Mouse (Mus musculus) monocyte, adult 5-6 weeks (primary cell): ENCODE data around the gene Cdr2. TPM values are rescaled to one million over a fixed set of nuclear protein-coding genes. Genes with fewer than 3 reads are reported as not detected.
"Not testable (repeated sequence)": the region's sequence is repeated elsewhere in the genome, so short reads cannot be mapped to it uniquely, and the experiment has no call there.

Experiments
- ATAC-seq: fragments of 153-309, 156-312 bp; replicated peaks from 2 replicates; pipeline ENCODE4 v1.8.0; 2017; ENCODE audit warnings: mild to moderate bottlenecking; ENCODE audit not compliant: low TSS enrichment, insufficient number of reproducible peaks, severe bottlenecking, poor library complexity, low FRiP score
- total RNA-seq: library from RNA; stranded (forward); fragments of 200-1000, 200-491, 200-594 nt; gene quantifications from 3 replicates; pipeline ENCODE4 v1.2.3, GENCODE M21; 2017

The Cdr2 gene
- total RNA-seq, 1 experiment from 2014 or later, result 17.3 TPM

DNA sequence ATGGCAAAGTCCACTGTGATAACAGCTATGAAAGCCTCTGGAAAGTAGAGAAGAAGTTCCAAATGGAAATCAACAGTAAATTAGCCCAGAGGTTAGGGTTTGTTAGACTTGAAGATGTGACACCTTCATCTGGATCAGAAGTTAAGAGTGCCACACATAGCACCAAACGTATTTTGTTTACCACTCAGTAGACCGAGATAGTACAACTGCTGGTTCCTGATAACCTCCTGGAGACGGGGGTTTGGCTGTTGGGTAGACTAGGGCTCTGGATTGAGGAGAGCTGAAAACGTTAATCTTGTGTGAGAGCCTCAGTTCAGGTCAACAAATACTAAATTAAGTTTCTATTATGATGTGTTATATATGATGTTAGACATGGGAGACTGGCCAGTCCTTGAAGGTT, 2.1 kb downstream of the Cdr2 start:
- ATAC-seq, result no peak

DNA sequence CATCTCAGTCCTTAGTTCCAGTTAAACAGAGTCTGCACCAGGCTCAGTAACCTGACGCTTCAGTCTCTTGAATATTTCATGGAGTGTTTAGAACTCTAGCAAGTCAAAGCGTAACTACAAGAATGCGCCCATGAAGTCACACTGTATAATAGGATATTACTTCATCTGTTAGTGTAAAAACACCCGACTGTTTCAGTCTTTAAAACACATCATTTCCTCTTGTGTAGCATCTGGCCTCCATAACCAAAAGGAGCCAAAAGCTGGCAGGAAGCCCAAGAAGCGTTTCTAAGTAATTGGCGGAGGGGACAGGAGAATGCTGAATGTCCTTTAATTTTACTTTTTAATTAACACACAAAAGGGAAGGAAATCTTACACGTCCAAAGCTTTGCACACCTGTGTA, 5.0 kb downstream of the Cdr2 start:
- no peak for ATAC-seq

DNA sequence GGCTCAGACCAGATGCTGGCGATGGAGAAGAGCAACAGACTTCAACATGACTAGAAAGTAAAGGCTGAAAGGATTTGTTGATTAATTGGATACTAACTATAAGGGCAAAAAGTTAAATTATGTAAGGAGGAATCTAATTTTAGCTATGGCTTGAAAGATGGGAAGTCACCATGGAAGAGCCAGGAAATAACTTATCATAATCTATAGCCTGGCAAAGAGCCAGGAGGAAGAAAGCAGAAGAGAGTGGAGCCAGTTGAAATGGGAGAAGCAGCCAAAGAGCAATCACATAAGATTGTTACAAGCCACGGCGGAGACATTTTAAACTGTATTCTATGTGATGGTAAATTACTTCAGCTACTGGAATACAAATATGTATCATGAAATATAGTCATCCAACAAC, 8.1 kb downstream of the Cdr2 start:
- no peak for ATAC-seq

DNA sequence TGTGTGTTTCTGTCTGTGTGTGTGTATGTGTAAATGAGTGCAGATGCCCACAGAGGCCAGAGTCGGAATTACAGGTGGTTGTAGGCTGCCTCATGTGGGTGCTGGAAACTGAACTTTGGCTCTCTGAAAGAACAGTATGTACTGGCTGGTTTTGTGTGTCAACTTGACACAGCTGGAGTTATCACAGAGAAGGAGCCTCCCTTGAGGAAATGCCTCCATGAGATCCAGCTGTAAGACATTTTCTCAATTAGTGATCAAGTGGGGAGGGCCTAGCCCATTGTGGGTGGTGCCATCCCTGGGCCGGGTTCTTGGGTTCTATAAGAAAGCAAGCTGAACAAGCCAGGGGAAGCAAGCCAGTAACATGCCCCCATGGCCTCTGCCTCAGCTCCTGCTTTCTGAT, 9.6 kb downstream of the Cdr2 start:
- ATAC-seq, result not testable (repeated sequence)

DNA sequence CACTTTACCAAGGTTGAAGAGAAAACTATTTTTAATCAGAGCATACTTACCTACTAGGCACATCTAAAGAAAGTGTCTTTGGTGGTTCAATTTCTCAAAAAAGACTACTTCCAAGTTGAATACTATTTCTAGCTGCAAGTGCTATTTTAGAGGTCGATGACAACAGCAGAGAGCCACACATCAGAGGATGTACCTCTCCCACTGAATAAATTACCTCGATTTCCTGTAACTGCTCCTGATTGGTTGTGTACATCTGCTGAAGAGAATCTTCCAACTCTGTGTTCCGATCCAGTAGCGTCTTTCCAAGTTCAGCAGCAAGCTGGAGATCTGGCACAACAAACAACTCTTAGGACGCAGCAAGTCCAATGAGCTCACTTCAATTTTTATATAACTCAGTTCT, 12.0 kb downstream of the Cdr2 start:
- no peak for ATAC-seq

DNA sequence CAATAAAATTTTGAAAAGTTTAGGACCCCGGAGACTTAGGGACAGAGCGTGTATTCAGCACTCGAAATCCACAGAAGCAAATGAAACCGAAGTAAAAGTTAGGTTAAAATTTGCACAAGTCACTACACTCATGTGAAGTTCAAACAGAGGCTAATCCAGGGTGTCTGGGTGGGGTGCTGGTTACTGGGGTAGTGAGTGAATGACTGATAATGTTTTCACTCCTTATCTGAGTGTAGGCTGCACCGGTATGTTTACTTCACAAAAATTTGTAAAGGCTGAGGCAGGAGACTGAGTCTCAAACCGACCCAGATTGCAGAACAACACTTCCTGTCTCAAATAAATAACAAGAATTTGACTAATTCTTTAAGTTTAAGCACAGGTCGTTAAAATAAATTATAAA, 12.9 kb downstream of the Cdr2 start:
- no peak for ATAC-seq

DNA sequence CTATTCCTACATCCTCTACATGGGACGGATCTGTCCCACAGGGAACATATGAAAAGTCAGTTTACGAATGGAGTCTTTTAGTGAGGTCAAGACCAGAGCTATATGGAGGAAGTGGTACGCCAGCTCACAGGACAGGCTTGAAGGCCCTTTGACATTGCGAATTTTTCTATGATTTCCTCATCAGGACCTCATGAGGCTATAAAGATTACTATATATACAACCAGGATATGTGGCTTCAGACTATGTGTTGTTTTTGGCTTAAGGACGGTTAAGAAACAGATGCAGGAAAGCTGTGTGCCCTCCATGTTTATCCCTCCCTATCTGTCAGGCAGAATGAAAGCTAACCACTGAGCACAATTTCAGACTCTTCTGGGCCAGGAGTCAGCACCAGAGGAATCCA, 19.0 kb downstream of the Cdr2 start:
- ATAC-seq, result no peak

DNA sequence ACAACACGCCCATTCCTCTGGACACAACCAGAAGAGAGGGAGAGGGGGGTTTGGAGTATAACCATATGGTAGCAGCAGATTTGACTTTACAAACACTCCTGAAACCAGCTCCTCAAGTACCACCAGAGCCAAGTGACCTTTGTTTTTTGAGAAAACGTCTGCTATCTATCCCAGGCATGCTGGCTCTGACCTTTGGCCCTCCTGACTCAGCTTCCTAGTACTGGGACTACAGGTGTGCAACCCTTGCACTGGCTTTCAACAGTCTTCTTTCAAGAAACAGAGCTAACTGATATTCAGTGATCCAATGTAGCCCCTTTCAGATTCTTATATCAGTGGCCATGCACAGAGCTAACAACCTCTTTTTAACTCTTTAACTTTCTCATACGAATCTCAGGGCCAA, 20.2 kb downstream of the Cdr2 start:
- no peak for ATAC-seq

DNA sequence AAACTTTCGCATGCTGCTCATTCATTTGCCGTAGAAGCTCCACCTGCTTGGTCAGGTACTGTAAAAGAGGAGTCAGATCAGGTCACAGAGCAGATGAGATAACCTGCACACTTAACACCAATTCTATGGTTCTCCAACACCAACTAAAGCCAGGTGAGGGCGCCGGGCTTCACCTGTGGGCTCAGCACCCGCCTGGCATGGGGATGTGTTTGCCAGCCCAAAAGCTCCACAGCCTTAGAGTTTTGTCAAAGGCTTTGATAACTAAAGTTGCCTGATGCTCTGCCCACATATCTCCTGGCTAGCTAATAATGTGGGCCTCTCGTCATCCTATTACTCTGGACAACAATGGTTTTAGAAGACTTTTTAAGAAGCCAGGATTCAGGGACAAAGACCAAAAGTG, 21.5 kb downstream of the Cdr2 start:
- no peak for ATAC-seq

DNA sequence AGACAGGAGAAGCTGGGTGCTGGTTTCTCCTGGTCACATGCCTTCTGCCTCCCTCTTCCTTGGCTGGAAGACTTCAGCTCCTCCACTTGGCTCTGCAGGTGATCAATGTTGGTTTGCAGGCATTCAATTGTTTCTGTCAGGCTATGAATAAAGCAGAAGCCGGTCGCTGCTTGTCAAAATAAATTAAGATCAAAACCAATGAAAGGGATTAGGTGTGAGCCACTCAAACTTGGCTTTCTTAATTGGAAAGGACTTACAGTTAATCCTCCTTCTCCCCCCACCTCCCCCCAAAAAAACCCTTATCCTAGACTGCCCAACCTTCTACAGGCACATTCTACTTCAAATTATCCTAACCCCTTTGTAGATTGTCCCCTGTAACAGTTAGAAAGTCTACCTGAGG, 22.0 kb downstream of the Cdr2 start:
- ATAC-seq, result no peak

DNA sequence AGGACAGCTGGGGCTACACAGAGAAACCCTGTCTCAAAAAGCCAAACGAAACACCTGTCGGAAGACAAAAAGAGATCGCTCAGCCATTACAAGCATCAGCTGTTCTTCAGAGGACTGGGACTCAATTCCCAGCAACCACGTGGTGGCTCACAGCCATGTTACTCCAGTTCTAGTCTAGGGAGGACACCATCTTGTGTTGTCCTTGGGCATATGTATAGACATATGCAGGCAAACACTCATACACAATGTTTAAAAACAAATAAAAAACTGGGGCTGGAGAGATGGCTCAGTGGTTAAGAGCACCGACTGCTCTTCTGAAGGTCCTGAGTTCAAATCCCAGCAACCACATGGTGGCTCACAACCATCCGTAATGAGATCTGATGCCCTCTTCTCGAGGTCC, 28.5 kb downstream of the Cdr2 start:
- not testable (repeated sequence) for ATAC-seq

DNA sequence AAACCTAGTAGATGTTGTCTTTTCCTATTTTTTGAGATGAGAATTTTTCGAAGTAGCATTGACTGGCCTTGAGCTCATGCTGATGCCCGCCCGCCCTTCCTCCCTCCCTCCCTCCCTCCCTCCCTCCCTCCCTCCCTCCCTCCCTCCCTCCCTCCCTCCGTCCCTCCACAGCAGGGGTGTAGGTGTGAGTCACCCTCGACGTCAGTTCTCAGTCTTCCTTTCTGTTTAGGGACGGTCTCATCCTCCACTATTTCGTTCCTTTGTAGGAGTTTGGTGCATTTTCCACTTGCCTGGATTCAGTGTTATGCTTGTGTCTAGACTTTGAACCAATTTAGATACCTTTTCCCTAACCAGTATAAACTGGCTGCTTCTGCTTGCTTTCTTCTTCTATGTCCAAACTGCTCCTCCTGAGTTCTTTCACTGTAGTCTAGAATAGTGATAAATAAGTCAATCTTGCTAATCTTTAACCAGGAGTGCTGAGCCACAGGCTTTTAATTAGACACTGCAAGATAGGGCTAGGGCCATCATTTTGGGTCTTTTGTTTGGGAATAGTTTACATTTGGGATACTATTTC, 38.1 kb downstream of the Cdr2 start:
- no peak for ATAC-seq

DNA sequence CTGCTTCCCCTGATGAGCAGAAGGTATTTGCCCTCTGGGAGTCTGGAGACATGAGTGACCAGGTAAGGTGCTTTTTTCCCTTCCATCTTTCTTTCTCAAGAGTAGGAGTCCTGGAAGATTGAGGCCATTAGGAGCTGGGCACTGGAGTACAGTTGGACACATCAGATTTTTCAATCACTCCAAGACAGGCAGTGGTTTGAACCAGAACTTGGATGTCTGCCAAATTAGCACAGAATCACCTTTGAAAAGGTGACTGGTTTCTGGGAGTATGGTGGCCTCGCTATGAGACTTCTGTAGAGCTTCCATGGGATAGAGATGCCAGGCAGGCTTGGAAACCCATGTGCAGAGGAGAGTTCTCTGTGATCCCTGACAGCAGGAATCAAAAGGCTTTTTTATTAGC, 39.6 kb downstream of the Cdr2 start:
- no peak for ATAC-seq

DNA sequence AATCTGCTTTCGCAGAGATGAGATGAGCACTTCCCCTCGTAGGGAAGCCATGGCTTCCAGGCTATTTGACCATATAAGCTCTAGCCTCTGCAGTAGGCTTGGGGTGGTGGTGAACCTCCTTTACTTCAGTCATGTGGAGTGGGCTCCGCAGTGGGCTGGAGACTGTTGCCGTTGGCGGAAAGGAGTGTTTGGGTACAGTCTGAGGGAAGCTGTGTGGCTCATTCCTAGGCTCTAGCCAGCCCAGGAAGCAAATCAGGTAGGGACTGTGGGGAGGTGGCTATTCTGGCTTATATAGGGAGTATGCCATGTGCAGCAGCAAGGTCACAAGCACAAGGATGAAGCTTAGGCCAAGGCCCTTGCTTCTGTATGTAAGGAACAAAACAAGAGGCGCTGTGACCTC, 40.9 kb downstream of the Cdr2 start:
- no peak for ATAC-seq

DNA sequence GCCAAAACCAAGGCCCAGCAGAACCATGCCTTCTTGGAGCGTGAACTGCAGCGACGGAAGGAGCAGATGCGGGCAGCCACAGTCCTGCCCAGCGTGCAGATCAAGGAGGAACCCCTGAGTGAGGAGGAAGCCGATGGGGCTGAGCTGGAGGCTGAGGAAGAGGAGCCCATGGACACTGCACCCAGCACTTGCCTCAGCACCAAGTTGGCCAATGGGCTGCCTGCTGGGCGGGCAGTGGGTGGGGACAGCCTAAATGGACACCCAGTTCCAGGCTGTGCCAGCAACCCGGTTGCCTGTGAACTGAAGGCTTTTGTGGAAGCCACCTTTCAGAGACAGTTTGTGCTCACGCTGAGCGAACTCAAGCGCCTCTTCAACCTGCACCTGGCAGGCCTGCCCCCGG, 41.8 kb downstream of the Cdr2 start:
- ATAC-seq, result no peak

DNA sequence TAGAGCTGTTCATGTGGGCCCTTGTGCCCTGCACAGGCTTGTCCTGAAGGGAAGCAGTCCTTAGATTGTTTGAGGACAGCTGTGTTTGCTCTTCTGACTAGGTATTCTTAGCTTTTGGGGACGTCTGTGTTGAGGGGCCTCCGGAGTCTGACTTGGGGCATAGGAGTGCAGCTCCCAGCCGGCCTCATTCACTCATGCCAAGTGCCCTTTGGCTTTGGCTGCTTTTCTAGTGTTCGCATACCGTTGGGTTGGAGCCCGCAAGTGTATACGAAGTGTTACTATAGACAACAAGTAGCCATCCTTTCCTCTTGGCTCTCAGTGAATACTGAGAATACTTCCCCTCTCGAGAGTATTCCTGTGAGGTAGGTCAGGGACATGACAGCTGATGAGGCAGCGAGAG, 43.9 kb downstream of the Cdr2 start:
- no peak for ATAC-seq

DNA sequence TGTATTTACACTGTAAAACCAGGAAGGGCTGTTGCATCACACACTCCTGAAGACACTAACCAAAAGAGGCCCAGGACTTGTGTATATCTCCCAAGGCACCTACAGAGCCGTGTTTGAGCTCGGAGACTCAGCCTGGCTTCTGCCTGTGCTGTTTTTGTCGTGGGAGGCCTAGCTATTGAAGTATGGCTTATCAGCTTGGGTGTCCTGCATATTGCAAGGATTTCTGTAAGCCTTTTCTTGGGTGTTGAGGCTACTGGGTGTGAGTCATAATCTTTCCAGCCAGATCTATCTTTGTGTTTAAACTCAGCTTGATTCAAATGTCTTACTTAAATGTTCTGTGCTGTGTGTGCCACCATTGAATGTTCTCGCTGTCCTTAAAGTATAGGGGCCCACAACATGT, 45.6 kb downstream of the Cdr2 start:
- no peak for ATAC-seq

DNA sequence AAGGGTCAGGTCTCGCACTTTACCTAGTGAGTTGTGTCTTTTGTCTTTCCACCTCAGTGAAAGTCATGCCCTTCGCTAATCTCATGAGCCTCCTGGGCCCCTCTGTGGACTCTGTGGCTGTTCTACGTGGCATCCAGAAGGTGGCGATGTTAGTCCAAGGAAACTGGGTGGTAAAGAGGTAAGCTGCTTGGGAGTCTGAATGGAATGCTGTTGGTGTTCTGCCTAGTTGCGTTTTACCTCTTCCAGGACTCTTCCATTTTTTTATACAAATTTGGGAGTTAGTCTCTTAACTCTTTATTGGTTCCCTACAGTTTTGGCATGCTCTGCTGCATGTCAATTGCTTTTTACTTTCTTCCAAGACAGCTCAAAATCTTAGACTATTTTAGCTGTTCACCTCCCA, 47.4 kb downstream of the Cdr2 start:
- no peak; the same call in 1 of the 2 replicates for ATAC-seq

DNA sequence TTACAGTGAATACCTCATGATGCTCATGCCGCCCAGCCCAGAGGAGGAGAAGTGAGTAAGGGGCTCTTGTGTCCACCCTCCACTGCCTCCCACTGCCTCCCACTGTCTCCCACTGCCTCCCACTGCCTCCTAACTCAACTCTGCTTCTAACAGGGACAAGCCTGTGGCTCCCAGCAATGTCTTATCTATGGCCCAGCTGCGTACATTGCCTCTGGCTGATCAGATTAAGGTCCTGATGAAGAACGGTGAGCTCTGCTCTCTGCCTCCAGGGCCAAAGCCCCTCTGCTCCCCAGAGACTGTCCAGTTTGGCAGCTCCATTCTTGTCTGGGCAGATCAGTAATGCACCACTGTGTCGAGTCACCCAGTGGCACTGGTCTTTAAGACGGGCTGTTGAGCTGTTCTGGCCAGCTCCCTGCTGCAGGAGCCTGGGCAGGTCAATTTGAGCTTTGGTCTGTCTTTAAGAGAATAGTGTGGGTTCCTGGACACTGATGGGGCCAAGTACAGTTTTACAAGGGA, 48.4 kb downstream of the Cdr2 start:
- ATAC-seq, result no peak

DNA sequence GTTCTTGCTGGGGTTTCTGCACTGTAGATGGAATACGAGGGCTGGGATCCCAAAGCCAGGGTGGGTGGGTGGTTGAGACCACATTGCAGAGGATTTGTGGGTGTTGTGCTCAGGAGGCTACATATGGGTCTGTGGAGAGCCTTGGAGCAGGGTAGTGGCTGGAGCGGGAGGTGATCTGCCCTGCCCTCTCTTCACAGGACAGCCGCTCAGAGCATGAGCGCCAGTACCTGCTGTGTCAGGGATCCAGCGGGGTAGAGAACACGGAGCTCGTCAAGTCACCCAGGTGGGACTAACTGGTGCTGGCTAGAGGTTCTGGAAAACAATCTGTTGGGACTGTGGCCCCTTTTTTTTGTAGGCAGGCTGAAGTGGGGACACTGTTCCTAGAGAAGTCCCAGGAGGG, 49.0 kb downstream of the Cdr2 start:
- ATAC-seq, result no peak

DNA sequence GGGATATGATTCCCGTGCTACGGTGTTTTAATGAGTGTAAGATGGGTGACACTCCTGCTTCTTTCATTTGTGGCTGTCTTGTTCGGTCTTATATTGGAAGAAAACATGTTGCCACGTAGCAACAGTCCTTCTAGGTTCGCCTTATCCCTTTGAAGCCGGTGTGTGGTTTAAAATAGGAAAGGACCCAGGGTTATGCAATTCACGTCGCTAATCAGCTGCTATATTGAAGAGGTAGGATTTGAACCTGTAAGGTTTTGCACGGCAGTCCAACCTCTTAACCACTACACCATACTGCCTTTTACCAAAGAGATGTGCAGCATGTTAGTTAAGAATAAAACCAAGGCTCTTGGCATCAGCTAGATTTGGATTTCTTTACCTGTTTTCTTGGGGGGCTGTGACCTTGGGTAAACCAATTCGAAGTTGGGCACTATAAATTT, 63.6 kb downstream of the Cdr2 start:
- peak; percentile 73 for ATAC-seq
